Mouse (Mus musculus) midbrain, embryonic 11.5 days (tissue): ENCODE measurements around the gene Itsn1. TPM values are rescaled to one million over a fixed set of nuclear protein-coding genes. Genes with fewer than 3 reads are reported as not detected.

Experiments
- ATAC-seq: fragments of 200-750 bp; cut with Nextera tagmentation; 2 replicates; pipeline ENCODE4 v1.8.0; 2017; ENCODE audit warnings: moderate TSS enrichment, moderate library complexity; ENCODE audit not compliant: low FRiP score
- DNase-seq: peaks from one replicate; pipeline ENCODE4 v3.0.0; 2015; ENCODE audit warnings: low spot score; ENCODE audit errors: missing footprints
- H3K27ac ChIP-seq: fragments of 300-500 bp; sonication (generic); 2 replicates; pipeline ENCODE4 v1.5.1; 2014; ENCODE audit warnings: low read depth, low read length
- H3K27me3 ChIP-seq: fragments of 300-500 bp; sonication (generic); 2 replicates; pipeline ENCODE4 v1.6.1; 2014; ENCODE audit warnings: mild to moderate bottlenecking, low read length, moderate library complexity, mixed read lengths; ENCODE audit not compliant: control insufficient read depth, insufficient read depth
- H3K36me3 ChIP-seq: fragments of 300-500 bp; sonication (generic); 2 replicates; pipeline ENCODE4 v1.6.1; 2014; ENCODE audit warnings: mild to moderate bottlenecking, low read length, moderate library complexity, mixed read lengths; ENCODE audit not compliant: control insufficient read depth, insufficient read depth
- H3K4me1 ChIP-seq: fragments of 300-500 bp; sonication (generic); 2 replicates; pipeline ENCODE4 v1.6.1; 2014; ENCODE audit warnings: low read length; ENCODE audit not compliant: control insufficient read depth, insufficient read depth
- H3K4me2 ChIP-seq: fragments of 300-500 bp; sonication (generic); 2 replicates; pipeline ENCODE4 v1.6.1; 2014; ENCODE audit warnings: mild to moderate bottlenecking, moderate library complexity
- H3K4me3 ChIP-seq: fragments of 300-500 bp; sonication (generic); 2 replicates; pipeline ENCODE4 v1.5.1; 2014; ENCODE audit warnings: low read depth, low read length
- H3K9ac ChIP-seq: fragments of 300-500 bp; sonication (generic); 2 replicates; pipeline ENCODE4 v1.6.1; 2014; ENCODE audit warnings: low read length
- H3K9me3 ChIP-seq: fragments of 300-500 bp; sonication (generic); 2 replicates; pipeline ENCODE4 v1.6.1; 2016; ENCODE audit warnings: low read length; ENCODE audit not compliant: control insufficient read depth
- WGBS: fragments of 180-500 bp; shearing (Covaris S2); extraction: QIAGEN DNeasy Blood & Tissue Kit; methylation state at CpG from one replicate; pipeline ENCODE4 v1.1.7; 2014; 5-methylcytosine and 5-hydroxymethylcytosine counted together
- polyA plus RNA-seq: library from polyadenylated mRNA; unstranded; fragments of >200 nt; fragmentation: Nextera tagmentation; extraction: Ambion mirVana; gene quantifications from 2 replicates; pipeline ENCODE4 v1.2.1, GENCODE M21; 2014

The Itsn1 gene
- polyA plus RNA-seq, 1 experiment from 2014 or later: 54.8 TPM

DNA sequence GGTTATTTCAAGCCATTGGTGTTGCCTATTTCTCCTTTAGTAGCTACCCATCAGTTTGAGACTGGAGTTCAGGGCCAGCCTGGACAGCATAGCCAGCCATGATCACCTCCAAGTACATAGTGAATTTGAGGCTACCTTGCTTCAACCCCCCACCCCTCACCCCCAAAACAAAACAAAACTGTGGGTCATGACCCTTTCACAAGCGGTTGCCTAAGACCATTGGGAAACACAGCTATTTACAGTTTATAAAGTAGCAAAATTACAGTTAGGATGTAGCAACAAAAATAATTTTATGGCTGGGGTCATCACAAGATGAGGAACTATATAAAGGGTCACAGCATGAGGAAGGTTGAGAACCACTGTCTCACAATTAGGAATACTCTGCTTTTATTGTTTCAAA lies 104.9 kb downstream of the Itsn1 start:
- Histone ChIP-seq H3K27ac (no peak overlapping the region), H3K27me3 (no peaks in the 10 kb centered on the region), H3K9ac (no peak overlapping the region), H3K9me3 (no peaks in the 10 kb centered on the region), H3K4me3 (no peak overlapping the region), H3K36me3 (no peaks in the 10 kb centered on the region; the same call in 1 of the 2 replicates), H3K4me2 (no peak overlapping the region), H3K4me1 (peaks cover 18% of the 10 kb centered on the region)
- DNase-seq (no peak), ATAC-seq (no peak)
- WGBS: 94% methylated on average over 1 of the region's 1 CpGs

DNA sequence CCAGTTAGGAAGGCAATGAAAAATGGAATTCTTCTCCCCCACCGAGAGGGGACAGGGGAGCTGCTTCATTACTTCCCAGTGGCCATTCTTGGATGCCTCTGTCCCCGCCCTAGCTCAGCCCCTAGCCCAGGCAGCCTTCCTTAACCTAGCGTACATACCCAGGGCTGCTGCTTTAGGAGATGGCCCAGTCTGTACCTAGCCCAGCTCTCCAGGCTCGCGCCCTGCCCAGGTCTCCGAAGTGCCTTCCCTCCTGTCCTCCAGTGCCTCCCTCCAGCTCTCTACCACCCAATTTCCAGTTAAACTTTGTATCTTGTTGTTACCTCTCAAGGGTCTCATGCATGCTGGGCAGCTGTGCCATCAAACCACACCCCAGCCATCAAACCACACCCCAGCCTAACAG lies 106.7 kb downstream of the Itsn1 start:
- DNase-seq (no peak), ATAC-seq (no peak)
- Histone ChIP-seq H3K4me2 (no peak overlapping the region), H3K27ac (no peak overlapping the region), H3K4me1 (peaks cover 18% of the 10 kb centered on the region), H3K9me3 (no peaks in the 10 kb centered on the region), H3K27me3 (no peaks in the 10 kb centered on the region), H3K9ac (no peak overlapping the region), H3K4me3 (no peak overlapping the region), H3K36me3 (peaks cover 3% of the 10 kb centered on the region)
- 76% methylated on average over 6 of the region's 6 CpGs for WGBS

DNA sequence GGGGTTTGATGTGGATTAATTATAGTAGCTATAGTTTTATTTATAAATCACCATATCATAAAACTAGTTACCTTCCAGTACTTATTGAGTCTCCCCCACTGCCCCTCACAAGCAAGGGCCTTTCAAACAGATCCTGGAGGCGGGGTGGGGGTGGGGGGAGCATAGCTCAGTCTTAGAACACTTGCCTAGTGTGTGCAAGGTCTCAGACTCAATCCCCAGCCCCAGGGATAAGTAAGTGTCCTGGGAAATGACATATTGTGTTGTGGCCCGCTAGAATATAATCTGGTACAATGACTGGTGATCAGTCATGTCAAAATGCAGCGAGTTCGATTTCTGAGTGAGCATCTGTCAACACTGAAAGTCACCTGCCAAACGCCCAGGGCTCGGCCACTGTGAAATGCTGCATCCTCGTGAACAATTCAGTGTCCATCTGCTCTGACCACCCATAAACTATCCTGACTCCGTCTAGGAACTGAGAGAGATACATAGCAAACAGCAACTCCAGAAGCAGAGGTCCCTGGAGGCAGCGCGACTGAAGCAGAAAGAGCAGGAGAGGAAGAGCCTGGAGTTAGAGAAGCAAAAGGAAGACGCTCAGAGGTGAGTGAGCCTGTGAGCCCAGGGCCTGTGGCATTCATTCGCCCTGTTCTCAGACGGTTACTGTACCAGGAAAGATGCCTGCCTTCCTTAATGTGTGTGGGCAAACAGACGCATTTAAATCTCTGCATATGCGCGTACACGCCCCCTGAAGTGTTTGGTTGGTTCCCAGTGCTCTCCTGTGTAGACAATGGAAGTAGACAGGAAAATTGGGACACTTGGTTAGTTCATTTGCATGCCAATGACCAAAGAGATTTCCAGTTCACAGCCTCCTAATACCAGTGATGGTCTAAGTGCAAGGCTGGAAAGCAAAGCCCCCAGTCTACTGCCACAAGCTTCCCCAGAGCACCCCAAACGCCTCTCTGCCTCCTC lies 107.8 kb downstream of the Itsn1 start:
- H3K4me1 ChIP-seq: peaks cover 18% of the 10 kb centered on the region
- no peaks in the 10 kb centered on the region for H3K27me3 ChIP-seq
- peak; percentile 86 for DNase-seq
- no peak overlapping the region for H3K4me2 ChIP-seq
- no peaks in the 10 kb centered on the region for H3K9me3 ChIP-seq
- peak; percentile 65 for ATAC-seq
- H3K4me3 ChIP-seq: no peak overlapping the region
- H3K36me3 ChIP-seq: peaks cover 3% of the 10 kb centered on the region
- no peak overlapping the region for H3K9ac ChIP-seq
- peak overlapping the region; percentile 73 for H3K27ac ChIP-seq
- 61% methylated on average over 18 of the region's 18 CpGs for WGBS

DNA sequence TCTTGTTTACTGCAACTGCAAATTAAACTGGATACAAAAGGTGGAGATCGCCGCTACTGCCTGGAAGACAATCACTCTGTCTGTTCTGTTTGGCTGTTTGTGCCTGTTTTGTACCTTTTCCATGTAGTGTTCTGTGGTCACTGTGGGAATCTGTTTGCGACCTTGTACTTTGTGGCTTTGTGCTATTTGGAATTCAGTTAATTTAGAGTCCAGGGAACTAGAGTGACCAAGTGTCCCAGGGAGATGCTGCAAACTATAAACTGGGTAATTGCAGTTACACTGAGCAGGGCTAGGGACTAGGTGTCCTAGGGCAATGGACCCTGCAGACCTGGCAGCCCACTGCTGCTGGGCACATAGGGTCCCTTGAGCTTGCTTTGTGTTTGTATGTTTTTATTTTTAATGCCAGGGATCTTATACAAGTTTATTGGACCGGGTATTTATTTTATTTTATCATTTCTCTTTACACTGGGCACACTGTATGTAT lies 108.5 kb downstream of the Itsn1 start:
- H3K9ac ChIP-seq: no peak overlapping the region

DNA sequence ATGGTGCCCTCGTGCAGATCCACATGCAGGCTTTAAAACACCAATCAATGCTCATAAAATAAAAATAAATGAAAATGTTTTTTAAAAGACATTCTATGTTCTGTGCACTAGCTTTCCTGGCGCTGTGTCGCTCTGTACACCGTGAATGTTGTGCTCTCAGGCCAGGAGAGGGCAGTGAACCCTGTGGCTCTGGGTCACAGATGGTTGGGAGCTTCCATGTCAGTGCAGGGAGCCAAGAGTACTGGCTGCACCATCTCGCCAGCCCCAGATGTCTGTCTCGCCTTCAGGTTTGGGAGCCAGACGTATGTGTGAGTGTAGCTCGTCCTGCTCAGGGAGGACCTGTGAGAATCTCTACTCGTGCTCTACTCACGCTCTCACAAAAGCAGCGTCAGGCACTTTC lies 109.7 kb downstream of the Itsn1 start:
- Histone ChIP-seq H3K4me2 (no peak overlapping the region), H3K9me3 (no peaks in the 10 kb centered on the region)
- WGBS: 90% methylated on average over 11 of the region's 11 CpGs

More for the DNA sequence above, 108.5 kb downstream of the Itsn1 start:
- DNase-seq (no peak), ATAC-seq (no peak)
- WGBS: 76% methylated on average over 4 of the region's 4 CpGs
- no peaks in the 10 kb centered on the region for H3K27me3 ChIP-seq
- no peaks in the 10 kb centered on the region for H3K9me3 ChIP-seq
- no peak overlapping the region for H3K4me3 ChIP-seq
- H3K27ac ChIP-seq: peak overlapping the region; percentile 73
- H3K4me2 ChIP-seq: no peak overlapping the region
- H3K4me1 ChIP-seq: peaks cover 18% of the 10 kb centered on the region
- H3K36me3 ChIP-seq: peaks cover 3% of the 10 kb centered on the region

DNA sequence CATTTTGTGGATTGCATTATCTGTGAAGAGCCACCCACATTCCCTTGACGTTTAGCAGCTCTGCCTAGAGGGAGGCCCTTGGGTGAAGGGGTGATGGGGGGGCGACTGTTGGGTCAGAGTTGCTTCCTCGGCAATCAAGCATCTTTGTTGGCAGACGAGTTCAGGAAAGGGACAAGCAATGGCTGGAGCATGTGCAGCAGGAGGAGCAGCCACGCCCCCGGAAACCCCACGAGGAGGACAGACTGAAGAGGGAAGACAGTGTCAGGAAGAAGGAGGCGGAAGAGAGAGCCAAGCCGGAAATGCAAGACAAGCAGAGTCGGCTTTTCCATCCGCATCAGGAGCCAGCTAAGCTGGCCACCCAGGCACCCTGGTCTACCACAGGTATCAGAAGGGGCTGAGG lies 110.4 kb downstream of the Itsn1 start:
- no peak overlapping the region for H3K4me2 ChIP-seq
- no peak overlapping the region for H3K27ac ChIP-seq
- H3K27me3 ChIP-seq: no peaks in the 10 kb centered on the region
- no peaks in the 10 kb centered on the region for H3K9me3 ChIP-seq
- peaks cover 3% of the 10 kb centered on the region for H3K36me3 ChIP-seq
- peaks cover 18% of the 10 kb centered on the region for H3K4me1 ChIP-seq
- DNase-seq (no peak), ATAC-seq (no peak)
- no peak overlapping the region for H3K4me3 ChIP-seq
- 79% methylated on average over 11 of the region's 11 CpGs for WGBS
- H3K9ac ChIP-seq: no peak overlapping the region

More for the DNA sequence above, 109.7 kb downstream of the Itsn1 start:
- Histone ChIP-seq H3K27me3 (no peaks in the 10 kb centered on the region), H3K36me3 (peaks cover 3% of the 10 kb centered on the region), H3K9ac (no peak overlapping the region), H3K27ac (no peak overlapping the region), H3K4me1 (peaks cover 18% of the 10 kb centered on the region), H3K4me3 (no peak overlapping the region)
- DNase-seq (peak; percentile 83), ATAC-seq (no peak)

DNA sequence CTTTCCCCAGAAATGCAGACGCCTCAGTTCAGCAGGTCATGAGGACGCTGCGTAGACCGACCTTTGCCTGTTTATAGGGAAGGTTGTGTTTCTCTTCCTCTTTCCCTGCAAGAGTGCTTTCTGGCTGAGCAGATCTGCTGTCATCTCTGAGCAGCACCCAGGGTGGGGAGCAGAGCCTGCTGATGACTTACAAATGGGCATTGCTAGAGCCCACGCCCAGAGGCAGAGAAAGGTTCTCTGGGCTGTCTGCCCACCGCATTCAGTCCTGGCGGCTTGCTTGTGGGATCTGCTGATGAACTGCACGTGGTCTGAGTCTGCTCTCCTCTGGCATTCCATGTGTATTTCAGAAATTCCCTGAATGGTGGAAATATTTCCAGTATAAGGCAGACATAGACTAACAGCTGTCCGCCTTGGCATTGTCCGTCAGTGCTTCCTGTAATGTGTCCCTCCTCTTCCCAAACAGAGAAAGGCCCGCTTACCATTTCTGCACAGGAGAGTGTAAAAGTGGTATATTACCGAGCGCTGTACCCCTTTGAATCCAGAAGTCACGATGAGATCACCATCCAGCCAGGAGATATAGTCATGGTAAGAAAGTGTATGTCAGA lies 112.0 kb downstream of the Itsn1 start:
- no peak for ATAC-seq
- Histone ChIP-seq H3K27ac (no peak overlapping the region), H3K9me3 (no peaks in the 10 kb centered on the region), H3K36me3 (peaks cover 3% of the 10 kb centered on the region), H3K9ac (no peak overlapping the region), H3K4me1 (peaks cover 12% of the 10 kb centered on the region), H3K4me2 (no peak overlapping the region), H3K4me3 (no peak overlapping the region), H3K27me3 (no peaks in the 10 kb centered on the region)
- WGBS: 93% methylated on average over 14 of the region's 14 CpGs
- no peak for DNase-seq

DNA sequence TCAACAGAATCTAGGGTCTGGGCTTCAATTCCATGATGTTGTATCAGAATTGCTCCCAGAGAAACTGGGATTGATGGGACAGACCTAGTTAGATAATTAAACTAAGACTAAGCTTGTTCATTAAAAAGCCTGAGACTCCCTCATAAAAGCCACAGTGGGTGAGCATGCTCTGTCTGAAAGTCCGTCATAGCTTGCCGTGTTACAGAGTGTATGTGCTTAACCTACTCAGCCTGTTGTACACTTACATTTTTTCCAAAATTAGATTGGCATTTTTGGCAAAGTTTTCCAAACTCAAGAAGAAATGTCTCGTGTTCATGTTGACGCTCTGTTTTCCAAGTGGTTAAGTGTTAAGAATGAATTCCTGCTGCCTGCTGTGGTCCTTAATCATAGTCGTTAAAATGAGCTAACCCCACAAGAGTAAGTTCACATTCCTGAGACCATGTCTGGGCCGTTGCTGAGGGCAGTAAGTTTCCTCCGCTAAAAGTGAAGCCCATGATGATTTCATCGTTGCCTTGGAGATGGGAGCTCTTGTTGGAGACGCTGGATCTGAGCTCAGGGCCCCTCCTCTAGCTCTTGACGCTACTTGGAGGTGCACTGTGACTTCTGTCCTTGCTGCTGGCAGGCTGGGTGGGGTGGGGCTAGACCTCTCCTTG lies 117.1 kb downstream of the Itsn1 start:
- DNase-seq: no peak
- 64% methylated on average over 10 of the region's 10 CpGs for WGBS
- no peak for ATAC-seq
- H3K9ac ChIP-seq: no peak overlapping the region
- no peaks in the 10 kb centered on the region for H3K9me3 ChIP-seq
- H3K4me3 ChIP-seq: no peak overlapping the region
- H3K27ac ChIP-seq: no peak overlapping the region
- H3K27me3 ChIP-seq: no peaks in the 10 kb centered on the region
- peaks cover 5% of the 10 kb centered on the region; the same call in 1 of the 2 replicates for H3K36me3 ChIP-seq
- no peaks in the 10 kb centered on the region for H3K4me1 ChIP-seq
- no peak overlapping the region for H3K4me2 ChIP-seq
